Mouse (Mus musculus) gastrocnemius, postnatal 14 days (tissue): ENCODE data around the gene Ifngr2. TPM values are rescaled to one million over a fixed set of nuclear protein-coding genes. Genes with fewer than 3 reads are reported as not detected.

Experiments
- DNase-seq: peaks from one replicate; pipeline ENCODE4 v3.0.0; 2021; ENCODE audit warnings: mixed read lengths
- intact Hi-C: fragments of 180-260 bp; cut with DNase I; formaldehyde crosslinking; loops from one replicate; pipeline ENCODE4 v1.15.1; 2025; ENCODE audit warnings: low total_unique reads
- total RNA-seq, 2 experiments: library from RNA; stranded (reverse); gene quantifications; 2 replicates each; pipeline ENCODE4 v1.2.3; 2021

Gene Ifngr2
- total RNA-seq, 2 experiments from 2014 or later: 51.4 to 54.4 TPM

DNA sequence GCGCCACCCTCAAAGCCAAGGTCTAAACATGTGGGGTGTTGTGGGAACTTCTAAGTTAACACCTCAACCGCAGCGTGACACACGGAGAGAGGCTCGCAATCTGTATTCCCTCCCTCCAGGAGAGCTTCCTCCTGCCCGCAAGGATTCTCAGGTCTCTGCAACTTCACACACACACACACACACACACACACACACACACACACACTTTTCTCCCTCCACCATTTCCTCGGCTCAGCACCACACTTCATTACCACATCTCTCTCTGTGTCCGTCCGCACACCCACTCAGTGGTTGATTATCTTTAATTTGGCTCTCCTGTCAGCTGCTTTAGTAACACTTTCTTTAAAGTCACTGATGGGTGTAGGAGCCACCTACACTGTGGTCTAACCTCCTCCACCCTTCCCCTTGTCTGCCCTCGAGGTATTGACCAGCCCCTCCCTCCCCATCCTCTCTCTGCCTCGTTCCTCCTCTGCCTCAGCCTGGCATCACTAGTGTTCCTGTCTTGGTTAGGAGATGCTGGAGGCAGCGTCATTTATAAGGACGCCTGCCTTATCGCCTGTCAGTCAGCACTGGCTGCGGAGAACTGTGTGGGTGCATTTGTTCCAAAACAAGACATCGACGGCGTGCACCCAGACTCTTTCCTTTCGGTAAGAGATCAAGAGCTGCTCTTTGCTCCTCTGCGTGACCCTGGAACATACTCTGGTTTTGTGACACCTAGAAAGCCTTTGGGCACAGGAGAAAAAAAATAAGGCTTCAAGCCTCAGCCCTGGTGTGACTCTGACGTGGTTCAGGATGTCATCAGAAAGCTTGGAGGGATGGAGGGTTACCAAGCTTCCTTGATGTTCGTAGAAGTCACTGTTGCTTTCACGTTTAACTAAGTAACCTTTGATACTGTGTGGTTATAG, 13.5 kb upstream of the Ifngr2 start:
- intact Hi-C loops: no loop called here
- no peak for DNase-seq

- intact Hi-C loops: no loop called here
- DNase-seq: peak; percentile 46
These were observed 12.4 kb upstream of the Ifngr2 start for GRCm38 (mm10) chr16:91534477-91534876.

GRCm38 (mm10) chr16:91534888-91535287, 12.0 kb upstream of the Ifngr2 start:
- no peak for DNase-seq
- intact Hi-C loops: no loop called here

- no peak for DNase-seq
- intact Hi-C loops: no loop called here
These were observed 10.5 kb upstream of the Ifngr2 start for GRCm38 (mm10) chr16:91536372-91536771.

DNA sequence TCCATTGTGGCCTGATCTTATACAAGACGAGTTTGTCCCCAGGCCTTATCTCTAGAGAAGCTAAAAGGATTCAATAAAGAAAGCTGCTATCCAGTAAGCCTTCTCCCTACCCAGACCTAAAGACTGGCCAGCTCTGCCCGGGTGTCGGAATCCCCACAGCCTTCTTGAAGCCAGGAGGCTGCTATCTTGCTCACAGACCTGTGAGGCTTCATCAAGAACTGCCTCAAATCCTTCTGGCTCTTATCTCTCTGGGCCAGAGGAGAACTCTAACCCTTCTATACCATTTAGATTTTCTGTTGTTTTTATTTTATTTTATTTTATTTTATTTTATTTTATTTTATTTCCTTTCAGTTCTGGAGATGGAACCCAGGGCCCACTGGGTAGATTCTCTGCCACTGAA, 9.8 kb upstream of the Ifngr2 start:
- intact Hi-C loops: no loop called here
- DNase-seq: no peak

DNA sequence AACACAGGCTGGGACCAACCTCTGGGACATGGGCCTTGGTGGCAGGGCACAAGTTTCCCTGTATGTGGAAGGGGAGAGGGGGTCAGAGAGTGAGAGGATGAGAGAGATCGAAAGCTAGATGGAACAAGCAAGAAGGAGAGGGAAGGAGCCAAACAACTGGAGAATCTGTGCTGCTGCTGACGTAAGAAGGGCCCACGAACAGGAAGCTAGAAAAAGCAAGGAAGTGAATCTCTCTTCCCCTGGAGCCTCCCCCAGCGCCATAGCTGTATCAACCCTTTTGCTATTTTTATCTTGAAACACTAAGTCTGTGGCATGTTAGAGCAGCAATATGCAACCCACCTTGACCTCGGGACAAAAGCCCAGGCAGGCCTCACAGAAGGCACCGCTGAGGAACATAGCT, 8.8 kb upstream of the Ifngr2 start:
- intact Hi-C loops: no loop called here
- no peak for DNase-seq

- DNase-seq: no peak
- intact Hi-C loops: no loop called here
These were observed 8.4 kb upstream of the Ifngr2 start for GRCm38 (mm10) chr16:91538513-91538912.

DNA sequence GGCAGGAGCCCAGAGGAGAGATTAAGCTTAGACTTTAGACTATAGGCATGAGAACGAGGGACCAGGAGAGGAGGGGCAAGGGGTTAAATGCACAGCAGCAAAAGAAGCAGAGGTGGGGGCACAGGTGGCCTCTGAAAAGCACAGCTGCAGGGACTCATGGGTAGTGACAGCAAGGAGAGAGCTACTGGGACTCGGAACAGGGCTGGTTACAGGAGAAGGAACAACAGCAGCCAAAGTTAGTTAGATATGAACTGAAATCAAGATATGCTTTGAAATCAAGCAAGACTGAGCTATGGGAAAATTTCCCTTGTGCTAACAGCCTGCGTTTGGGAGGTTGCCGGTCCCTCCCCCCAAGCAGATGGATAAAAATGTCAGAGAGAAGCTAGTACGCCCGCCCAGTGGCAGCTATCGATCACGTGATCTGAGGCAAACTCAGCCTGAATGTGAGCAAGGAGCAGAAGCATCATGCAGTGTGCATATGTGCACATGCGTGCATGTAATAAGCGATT, 5.2 kb upstream of the Ifngr2 start:
- DNase-seq: no peak

DNA sequence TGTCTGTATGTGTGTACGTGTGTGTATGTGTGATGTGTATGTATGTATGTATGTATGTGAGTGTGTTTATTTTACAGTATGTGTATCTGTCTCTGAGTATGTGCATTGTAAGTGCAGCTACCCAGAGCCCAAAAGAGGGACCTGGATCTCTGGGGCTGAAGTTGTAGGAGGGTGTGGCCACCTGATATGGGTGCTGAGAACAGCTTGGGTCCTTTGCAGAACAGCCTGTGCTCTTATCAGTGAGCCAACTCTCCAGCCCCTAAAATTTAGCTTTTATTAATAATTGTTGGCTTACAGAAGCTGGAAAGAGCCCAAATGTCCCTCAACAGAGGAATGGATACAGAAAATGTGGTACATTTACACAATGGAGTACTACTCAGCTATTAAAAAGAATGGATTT, 3.3 kb upstream of the Ifngr2 start:
- no peak for DNase-seq
- intact Hi-C loops: no loop called here

More for the DNA sequence above, 5.2 kb upstream of the Ifngr2 start:
- intact Hi-C loops: no loop called here

DNA sequence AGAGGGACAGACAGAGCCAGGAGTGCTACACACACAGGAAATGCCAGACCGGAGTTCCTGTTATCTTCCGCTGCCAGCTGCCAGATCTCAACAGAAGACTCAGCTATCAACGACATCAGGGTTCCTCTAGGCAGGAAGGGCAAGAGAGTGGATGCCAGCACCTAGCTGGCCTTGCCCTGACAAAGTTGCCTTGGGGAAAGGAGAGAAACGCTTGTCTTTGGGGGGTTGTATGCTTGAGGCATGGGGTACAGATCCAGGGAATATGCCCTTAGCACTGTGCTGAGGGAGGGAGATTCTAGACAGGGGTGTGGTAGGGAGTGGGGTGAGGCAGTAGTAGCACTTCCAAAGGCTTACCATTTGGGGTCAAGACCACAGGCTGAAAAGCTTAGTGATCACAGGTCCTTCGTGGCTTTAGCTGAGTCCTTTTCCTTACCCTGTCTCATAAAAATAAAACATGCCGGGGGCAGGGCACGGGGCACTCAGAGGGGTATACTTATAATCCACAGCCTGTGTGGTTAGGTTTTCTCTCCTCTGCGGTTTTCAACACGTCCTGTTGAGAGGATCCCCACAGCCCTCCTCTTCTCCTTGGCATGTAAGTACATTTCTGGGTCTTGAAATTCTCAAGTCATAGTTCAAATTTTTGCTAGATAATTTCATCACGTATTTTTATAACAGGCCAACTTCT, 1.1 kb upstream of the Ifngr2 start:
- DNase-seq: no peak

GRCm38 (mm10) chr16:91546391-91546835, 459 bp upstream of the Ifngr2 start:
- intact Hi-C loops: no loop called here
- no peak for DNase-seq

More for the DNA sequence above, 1.1 kb upstream of the Ifngr2 start:
- intact Hi-C loops: no loop called here

DNA sequence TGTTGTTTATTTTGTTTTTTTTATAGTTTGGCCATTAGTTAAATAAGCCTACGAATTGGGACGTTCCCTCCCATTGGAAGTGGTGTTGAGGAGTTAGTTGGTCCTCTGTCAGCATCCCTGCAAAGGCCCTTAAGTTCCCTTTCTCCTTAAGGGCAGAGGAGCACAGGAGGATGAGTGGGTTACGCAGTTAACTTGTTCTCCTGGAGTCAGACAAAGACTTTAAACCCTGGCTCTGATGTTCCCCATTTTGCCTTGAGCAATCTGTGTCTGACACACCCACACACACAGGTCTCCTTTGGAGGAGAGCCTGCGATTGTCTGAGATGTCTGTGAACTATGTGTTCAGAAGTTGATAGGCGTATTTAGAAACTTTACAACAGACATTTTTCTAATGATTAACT, 1.1 kb downstream of the Ifngr2 start:
- DNase-seq: no peak

DNA sequence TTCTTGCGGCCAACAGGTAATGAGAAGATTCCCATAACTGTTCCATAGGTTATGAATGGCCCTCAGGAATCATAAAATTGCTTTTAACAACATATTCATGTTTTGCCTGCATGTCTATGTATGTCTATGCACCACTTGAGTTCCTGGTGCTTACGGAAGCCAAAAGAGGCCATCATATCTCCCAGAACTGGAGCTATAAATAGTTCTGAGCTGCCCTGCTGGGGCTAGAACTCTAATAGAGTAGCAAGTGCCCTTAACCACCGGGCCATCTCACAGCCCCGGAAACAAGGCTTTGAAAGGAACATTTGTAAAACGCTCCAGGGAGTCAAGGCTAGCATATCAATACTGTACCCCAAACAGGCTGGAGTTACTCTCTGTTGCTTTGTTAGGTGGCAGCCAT, 1.7 kb downstream of the Ifngr2 start:
- DNase-seq: no peak
- intact Hi-C loops: no loop called here

More for the DNA sequence above, 1.1 kb downstream of the Ifngr2 start:
- intact Hi-C loops: no loop called here

DNA sequence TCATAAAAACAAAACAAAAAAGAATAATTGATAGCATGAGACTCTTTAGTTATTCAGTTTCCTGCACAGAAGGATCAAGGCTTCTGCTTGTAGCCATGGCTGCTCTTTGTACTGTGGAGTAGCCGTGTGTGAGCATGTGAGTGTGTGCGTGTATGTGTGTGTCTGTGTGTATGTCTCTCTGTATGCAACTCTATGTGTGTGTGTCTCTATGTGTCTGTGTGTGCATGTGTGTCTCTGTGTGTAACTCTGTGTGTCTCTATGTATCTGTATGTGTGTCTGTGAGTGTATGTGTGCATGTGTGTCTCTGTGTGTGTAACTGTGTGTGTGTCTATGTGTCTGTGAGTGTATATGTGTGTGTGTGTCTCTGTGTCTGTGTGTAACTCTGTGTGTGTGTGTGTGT, 2.1 kb downstream of the Ifngr2 start:
- no peak for DNase-seq
- intact Hi-C loops: no loop called here

- intact Hi-C loops: no loop called here
- no peak for DNase-seq
These were observed 2.7 kb downstream of the Ifngr2 start for GRCm38 (mm10) chr16:91549616-91550015.

GRCm38 (mm10) chr16:91551081-91551524, 4.2 kb downstream of the Ifngr2 start:
- intact Hi-C loops: no loop called here
- DNase-seq: no peak

- DNase-seq: no peak
- intact Hi-C loops: no loop called here
These were observed 5.2 kb downstream of the Ifngr2 start for GRCm38 (mm10) chr16:91552072-91552471.

DNA sequence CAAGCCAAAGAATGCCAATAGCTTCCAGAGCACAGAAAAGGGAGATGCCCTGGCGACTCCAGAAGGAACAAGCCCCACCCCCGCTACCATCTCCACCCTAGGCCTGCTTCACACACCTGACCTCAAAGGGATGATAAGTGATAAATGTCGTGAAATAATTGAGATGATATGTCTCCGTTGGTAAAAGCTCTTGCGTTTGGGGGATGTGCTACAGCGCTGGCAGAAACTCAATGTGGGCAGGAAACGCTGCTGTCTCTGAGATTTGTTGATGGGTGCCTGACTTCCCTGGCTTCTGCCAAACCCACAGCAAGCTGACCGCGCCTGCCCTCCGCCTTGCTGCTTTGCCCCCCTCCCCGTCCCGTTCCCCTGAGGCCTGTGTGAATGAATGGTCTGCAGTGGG, 6.8 kb downstream of the Ifngr2 start:
- no peak for DNase-seq
- intact Hi-C loops: no loop called here

GRCm38 (mm10) chr16:91555017-91555605, 8.2 kb downstream of the Ifngr2 start:
- intact Hi-C loops: no loop called here
- DNase-seq: no peak

- no peak for DNase-seq
- intact Hi-C loops: no loop called here
These were observed 9.8 kb downstream of the Ifngr2 start for GRCm38 (mm10) chr16:91556659-91557058.
